Mouse (Mus musculus): ENCODE measurements around the gene Dph7. TPM values are rescaled to one million over a fixed set of nuclear protein-coding genes. Genes with fewer than 3 reads are reported as not detected.
"Not testable (repeated sequence)": the region's sequence is repeated elsewhere in the genome, so short reads cannot be mapped to it uniquely, and the experiment has no call there.

Dph7 gene
- polyA plus RNA-seq, 1 experiment from 2014 or later: 37.9 TPM

DNA sequence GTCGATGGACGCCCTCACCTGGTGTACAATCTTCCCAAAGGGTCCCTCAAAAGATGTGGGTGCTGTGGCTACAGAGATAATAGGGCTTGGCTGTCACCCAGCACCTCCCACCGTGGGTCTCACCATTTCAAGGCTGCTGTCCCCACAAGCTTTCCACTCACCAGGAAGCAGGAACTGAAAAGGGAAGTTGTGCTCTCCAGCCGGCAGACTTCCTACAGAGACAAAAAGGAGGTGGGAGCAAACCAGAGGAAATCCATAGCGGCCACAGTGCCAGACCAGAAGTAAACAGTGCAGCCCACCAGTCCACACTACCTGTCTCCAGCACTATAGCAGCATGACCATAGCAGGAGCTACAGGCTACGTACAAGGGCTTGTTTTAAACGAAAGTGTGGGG, 35.2 kb upstream of the Dph7 start:
- ATAC-seq (ENCODE audit: low FRiP score, low TSS enrichment) (no peak), DNase-seq (no peak)
- H3K4me2 ChIP-seq (ENCODE audit: low read length): no peak overlapping the region
- 0 out of 2 replicates have a peak, but pooled peaks cover 3% of the 10 kb centered on the region for H3K36me3 ChIP-seq (ENCODE audit: control insufficient read depth, insufficient read depth, low read length)
- 76% methylated on average over 7 of the region's 7 CpGs for WGBS
- no peak overlapping the region for H3K27ac ChIP-seq (replicated peaks; ENCODE audit: low read depth, low read length)
- H3K9me3 ChIP-seq (ENCODE audit: control insufficient read depth, low read length): no peaks in the 10 kb centered on the region
- no peaks in the 10 kb centered on the region for H3K27me3 ChIP-seq (ENCODE audit: control insufficient read depth, insufficient read depth, low read length)
- H3K4me3 ChIP-seq (replicated peaks; ENCODE audit: low read depth, low read length): no peak overlapping the region
- no peak overlapping the region for H3K9ac ChIP-seq (replicated peaks; ENCODE audit: low read length)
- no peaks in the 10 kb centered on the region for H3K4me1 ChIP-seq (ENCODE audit: control insufficient read depth, insufficient read depth, low read length)

DNA sequence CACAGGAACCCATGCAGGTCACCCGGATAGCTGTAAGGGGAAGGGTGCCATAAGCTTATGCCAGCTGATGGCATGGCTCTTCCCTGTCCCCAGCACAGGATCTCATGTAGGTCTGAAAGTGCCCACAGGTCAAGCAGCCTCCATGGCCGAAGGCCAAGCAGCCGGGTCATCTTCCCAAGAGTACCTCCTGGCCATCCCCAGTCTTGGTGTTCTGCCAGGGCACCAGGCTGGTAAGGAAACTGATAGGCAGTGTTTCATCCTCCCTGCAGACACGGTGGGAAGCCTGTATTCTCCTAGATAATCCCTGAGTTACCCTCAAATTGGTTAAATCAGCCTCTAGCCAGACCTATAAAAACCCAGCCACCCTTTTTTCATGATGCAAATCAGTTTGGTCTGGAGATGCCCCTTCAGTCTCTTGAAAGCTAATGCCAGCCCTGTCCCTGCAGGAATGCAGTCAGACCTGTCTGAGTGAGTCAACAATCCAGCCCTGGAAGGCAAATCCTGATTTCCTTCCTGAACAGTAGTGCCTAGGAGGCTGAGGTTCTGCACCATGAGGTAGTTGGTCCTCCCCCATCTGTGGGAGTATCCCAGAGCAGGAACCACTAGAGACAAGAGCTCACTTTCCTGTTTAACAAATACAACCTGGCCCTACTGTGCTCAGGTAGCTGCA, 34.3 kb upstream of the Dph7 start:
- 79% methylated on average over 4 of the region's 4 CpGs for WGBS
- 0 out of 2 replicates have a peak, but pooled peaks cover 3% of the 10 kb centered on the region for H3K36me3 ChIP-seq (ENCODE audit: control insufficient read depth, insufficient read depth, low read length)
- no peak for DNase-seq
- no peaks in the 10 kb centered on the region for H3K9me3 ChIP-seq (ENCODE audit: control insufficient read depth, low read length)
- H3K9ac ChIP-seq (replicated peaks; ENCODE audit: low read length): no peak overlapping the region
- H3K4me1 ChIP-seq (ENCODE audit: control insufficient read depth, insufficient read depth, low read length): no peaks in the 10 kb centered on the region
- H3K27me3 ChIP-seq (ENCODE audit: control insufficient read depth, insufficient read depth, low read length): no peaks in the 10 kb centered on the region
- H3K4me2 ChIP-seq (ENCODE audit: low read length): no peak overlapping the region
- no peak overlapping the region for H3K4me3 ChIP-seq (replicated peaks; ENCODE audit: low read depth, low read length)
- no peak for ATAC-seq (ENCODE audit: low FRiP score, low TSS enrichment)
- no peak overlapping the region for H3K27ac ChIP-seq (replicated peaks; ENCODE audit: low read depth, low read length)

DNA sequence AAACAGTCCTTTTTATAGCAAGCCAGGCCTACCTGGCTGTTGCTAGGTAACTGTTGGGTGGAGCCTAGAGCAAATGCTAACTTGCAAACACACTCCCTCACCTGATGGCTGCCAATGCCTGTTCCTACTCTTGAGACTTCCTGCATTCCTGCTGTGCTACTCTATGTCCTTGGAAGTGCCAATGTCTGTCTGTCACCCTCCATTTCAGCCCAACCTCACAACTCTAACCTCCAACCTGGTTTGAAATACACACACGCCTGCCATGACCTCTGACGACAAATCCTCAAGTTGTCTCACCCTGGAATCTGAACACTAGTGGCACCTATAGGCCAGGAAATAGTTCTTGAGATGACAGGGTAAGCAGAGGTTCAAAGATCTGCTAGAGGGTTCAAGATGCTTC, 33.1 kb upstream of the Dph7 start:
- Histone ChIP-seq H3K4me1 (ENCODE audit: control insufficient read depth, insufficient read depth, low read length) (peaks cover 6% of the 10 kb centered on the region), H3K36me3 (ENCODE audit: control insufficient read depth, insufficient read depth, low read length) (0 out of 2 replicates have a peak, but pooled peaks cover 3% of the 10 kb centered on the region), H3K4me3 (replicated peaks; ENCODE audit: low read depth, low read length) (no peak overlapping the region), H3K9ac (replicated peaks; ENCODE audit: low read length) (no peak overlapping the region), H3K27me3 (ENCODE audit: control insufficient read depth, insufficient read depth, low read length) (0 out of 2 replicates have a peak, but pooled peaks cover 1% of the 10 kb centered on the region), H3K4me2 (ENCODE audit: low read length) (no peak overlapping the region), H3K27ac (replicated peaks; ENCODE audit: low read depth, low read length) (no peak overlapping the region), H3K9me3 (ENCODE audit: control insufficient read depth, low read length) (no peaks in the 10 kb centered on the region)
- WGBS: 58% methylated on average over 2 of the region's 2 CpGs
- ATAC-seq (ENCODE audit: low FRiP score, low TSS enrichment) (no peak), DNase-seq (no peak)

DNA sequence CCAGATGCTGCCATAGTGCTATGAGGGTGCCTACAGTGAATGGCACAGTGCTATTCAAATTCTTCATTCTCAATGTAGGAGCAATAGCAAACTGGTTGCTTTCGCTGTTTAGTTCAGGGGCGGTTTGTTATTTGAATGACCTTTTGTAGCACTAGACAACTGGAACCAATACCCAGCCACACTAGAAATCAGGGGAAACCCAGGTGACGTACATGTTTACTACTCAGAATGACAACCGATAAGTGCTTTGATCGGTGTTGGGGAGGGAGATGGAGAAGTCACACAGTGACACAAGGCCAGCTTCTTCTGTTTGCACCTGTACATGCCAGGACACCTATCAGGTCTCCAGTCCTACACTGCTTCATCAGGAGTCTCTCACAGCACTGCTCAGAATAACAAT, 32.6 kb upstream of the Dph7 start:
- no peak overlapping the region for H3K4me3 ChIP-seq (replicated peaks; ENCODE audit: low read depth, low read length)
- H3K4me1 ChIP-seq (ENCODE audit: control insufficient read depth, insufficient read depth, low read length): peaks cover 11% of the 10 kb centered on the region
- no peak for DNase-seq
- 87% methylated on average over 5 of the region's 5 CpGs for WGBS
- H3K27me3 ChIP-seq (ENCODE audit: control insufficient read depth, insufficient read depth, low read length): 0 out of 2 replicates have a peak, but pooled peaks cover 3% of the 10 kb centered on the region
- H3K27ac ChIP-seq (replicated peaks; ENCODE audit: low read depth, low read length): no peak overlapping the region
- no peaks in the 10 kb centered on the region for H3K9me3 ChIP-seq (ENCODE audit: control insufficient read depth, low read length)
- no peak overlapping the region for H3K9ac ChIP-seq (replicated peaks; ENCODE audit: low read length)
- no peak overlapping the region for H3K4me2 ChIP-seq (ENCODE audit: low read length)
- 0 out of 2 replicates have a peak, but pooled peaks cover 3% of the 10 kb centered on the region for H3K36me3 ChIP-seq (ENCODE audit: control insufficient read depth, insufficient read depth, low read length)
- no peak for ATAC-seq (ENCODE audit: low FRiP score, low TSS enrichment)

DNA sequence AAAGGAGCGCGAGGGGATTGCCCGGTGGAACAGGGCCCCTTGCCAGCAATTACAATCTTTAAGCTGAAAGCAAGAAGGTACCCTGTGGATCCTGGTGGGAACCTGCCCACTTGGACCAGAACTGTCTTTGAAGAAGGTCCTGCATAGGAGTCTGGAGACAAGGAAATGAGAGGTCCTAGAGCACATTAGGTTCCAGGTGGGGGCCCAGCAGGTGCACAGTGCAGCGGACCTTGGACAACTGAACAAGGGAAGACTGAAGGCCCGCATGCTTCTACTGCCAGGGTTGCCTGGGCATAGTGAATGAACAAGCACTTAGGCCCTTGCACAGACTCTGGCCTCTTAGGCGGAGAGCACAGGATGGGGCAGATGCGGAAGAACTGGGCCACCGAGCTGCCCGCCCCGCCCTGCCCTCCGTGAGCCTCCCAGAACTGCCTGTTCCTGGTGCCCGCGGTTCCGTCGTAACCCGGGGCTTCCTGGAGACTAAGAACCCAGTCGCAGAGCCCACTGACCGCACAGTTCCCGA, 27.7 kb upstream of the Dph7 start:
- Histone ChIP-seq H3K9ac (replicated peaks; ENCODE audit: low read length) (peak overlapping the region; percentile 62), H3K4me1 (ENCODE audit: control insufficient read depth, insufficient read depth, low read length) (peaks cover 15% of the 10 kb centered on the region), H3K36me3 (ENCODE audit: control insufficient read depth, insufficient read depth, low read length) (no peaks in the 10 kb centered on the region), H3K4me3 (replicated peaks; ENCODE audit: low read depth, low read length) (peak overlapping the region; percentile 56), H3K4me2 (ENCODE audit: low read length) (peak overlapping the region; percentile 90), H3K27ac (replicated peaks; ENCODE audit: low read depth, low read length) (0 out of 2 replicates have a peak overlapping the region, but pooled peaks have one; percentile 45), H3K9me3 (ENCODE audit: control insufficient read depth, low read length) (no peaks in the 10 kb centered on the region), H3K27me3 (ENCODE audit: control insufficient read depth, insufficient read depth, low read length) (0 out of 2 replicates have a peak, but pooled peaks cover 7% of the 10 kb centered on the region)
- ATAC-seq (ENCODE audit: low FRiP score, low TSS enrichment): peak; percentile 62
- DNase-seq: peak; percentile 23
- WGBS: 3% methylated on average over 19 of the region's 19 CpGs

DNA sequence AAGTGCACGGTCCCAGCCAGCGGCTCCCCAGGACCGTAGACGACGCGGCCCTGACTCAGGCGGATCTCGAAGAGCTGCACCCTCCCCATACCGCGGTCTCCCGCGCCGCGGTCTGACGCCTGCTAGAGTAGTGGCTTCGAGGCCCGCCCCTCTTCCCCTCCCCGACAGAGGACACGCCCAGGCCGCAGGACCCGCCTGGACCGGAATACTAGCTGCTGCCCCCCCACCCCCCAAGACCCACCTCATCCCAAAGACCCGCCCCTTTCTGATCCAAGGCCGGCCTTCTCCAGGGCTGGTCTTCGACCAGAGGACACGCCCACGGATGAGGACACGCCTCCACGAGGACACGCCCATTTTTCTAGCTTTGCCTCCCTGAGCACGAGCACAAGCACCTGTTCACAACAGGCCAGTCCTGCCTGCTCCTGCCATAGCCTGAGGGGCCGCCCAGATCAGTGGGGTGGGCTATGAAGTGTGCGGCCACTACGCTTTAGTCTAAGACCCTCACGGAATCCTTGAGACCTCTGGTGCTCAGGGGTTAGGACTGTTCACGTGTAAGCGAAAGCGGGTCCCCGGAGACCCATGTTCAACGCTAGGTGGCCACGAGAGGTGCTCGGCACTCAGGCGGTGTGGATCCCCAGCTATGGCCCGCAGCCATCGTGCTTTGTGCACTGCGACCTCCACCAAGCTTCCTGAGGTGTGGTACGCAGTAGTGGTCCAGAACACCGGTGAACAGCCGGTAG, 27.0 kb upstream of the Dph7 start, which contains the start of gene Arrdc1:
Arrdc1 (minus strand) TSS at position 196 of the 740 bp plus-strand sequence.
- Histone ChIP-seq H3K9ac (replicated peaks; ENCODE audit: low read length) (peak within 1 kb of the TSS; percentile 62), H3K27me3 (ENCODE audit: control insufficient read depth, insufficient read depth, low read length) (0 out of 2 replicates have a peak, but pooled peaks cover 7% of the 10 kb centered on the region), H3K36me3 (ENCODE audit: control insufficient read depth, insufficient read depth, low read length) (no peaks in the 10 kb centered on the region), H3K9me3 (ENCODE audit: control insufficient read depth, low read length) (no peaks in the 10 kb centered on the region), H3K4me1 (ENCODE audit: control insufficient read depth, insufficient read depth, low read length) (peaks cover 15% of the 10 kb centered on the region), H3K4me3 (replicated peaks; ENCODE audit: low read depth, low read length) (peak within 1 kb of the TSS; percentile 56), H3K27ac (replicated peaks; ENCODE audit: low read depth, low read length) (0 out of 2 replicates have a peak within 1 kb of the TSS, but pooled peaks have one; percentile 45), H3K4me2 (ENCODE audit: low read length) (peak within 1 kb of the TSS; percentile 90)
- WGBS: under 1% methylated on average over 49 of the region's 49 CpGs
- DNase-seq (peak; percentile 87), ATAC-seq (ENCODE audit: low FRiP score, low TSS enrichment) (peak; percentile 90)

DNA sequence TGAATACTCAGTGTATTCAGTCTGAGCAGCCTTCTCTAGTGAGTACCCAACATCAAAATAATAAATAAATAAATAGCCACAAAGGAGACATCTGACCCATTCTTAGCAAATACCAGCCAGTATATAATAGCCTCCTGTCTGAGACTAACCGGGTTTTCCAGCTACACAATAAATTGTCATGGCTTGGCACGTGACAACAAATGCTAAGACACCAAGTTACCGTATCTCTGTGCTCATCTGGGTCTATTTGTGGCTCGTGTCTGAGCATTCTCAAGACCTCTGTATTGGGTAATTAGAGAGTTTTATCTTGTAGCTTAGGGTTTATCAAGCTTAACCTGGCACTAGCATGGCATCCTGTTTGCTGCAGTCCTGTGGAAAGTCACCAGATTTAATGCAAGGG, 20.1 kb upstream of the Dph7 start:
- H3K27me3 ChIP-seq (ENCODE audit: control insufficient read depth, insufficient read depth, low read length): no peaks in the 10 kb centered on the region
- H3K4me2 ChIP-seq (ENCODE audit: low read length): no peak overlapping the region
- H3K27ac ChIP-seq (replicated peaks; ENCODE audit: low read depth, low read length): no peak overlapping the region
- ATAC-seq (ENCODE audit: low FRiP score, low TSS enrichment): no peak
- H3K4me1 ChIP-seq (ENCODE audit: control insufficient read depth, insufficient read depth, low read length): no peaks in the 10 kb centered on the region
- no peak overlapping the region for H3K4me3 ChIP-seq (replicated peaks; ENCODE audit: low read depth, low read length)
- WGBS: 74% methylated on average over 4 of the region's 4 CpGs
- no peak overlapping the region for H3K9ac ChIP-seq (replicated peaks; ENCODE audit: low read length)
- H3K36me3 ChIP-seq (ENCODE audit: control insufficient read depth, insufficient read depth, low read length): no peaks in the 10 kb centered on the region
- no peak for DNase-seq
- no peaks in the 10 kb centered on the region for H3K9me3 ChIP-seq (ENCODE audit: control insufficient read depth, low read length)

DNA sequence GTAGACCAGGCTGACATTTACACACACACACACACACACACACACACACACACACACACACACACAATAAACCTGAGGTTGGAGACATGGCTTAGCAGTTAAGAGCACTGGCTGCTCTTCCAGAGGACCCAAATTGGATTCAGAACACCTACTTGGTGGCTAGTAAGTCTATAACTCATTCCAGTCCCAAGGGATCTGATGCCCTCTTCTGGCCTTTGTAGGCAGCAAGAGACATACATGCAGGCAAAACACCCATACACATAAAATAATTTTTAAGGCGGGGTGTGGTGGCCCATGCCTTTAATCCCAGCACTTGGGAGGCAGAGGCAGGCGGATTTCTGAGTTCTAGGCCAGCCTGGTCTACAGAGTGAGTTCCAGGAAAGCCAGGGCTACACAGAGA, 17.9 kb upstream of the Dph7 start:
- not testable (repeated sequence) for H3K9ac ChIP-seq (replicated peaks; ENCODE audit: low read length); H3K27ac ChIP-seq (replicated peaks; ENCODE audit: low read depth, low read length); H3K36me3 ChIP-seq (ENCODE audit: control insufficient read depth, insufficient read depth, low read length); H3K27me3 ChIP-seq (ENCODE audit: control insufficient read depth, insufficient read depth, low read length); H3K9me3 ChIP-seq (ENCODE audit: control insufficient read depth, low read length); H3K4me2 ChIP-seq (ENCODE audit: low read length); H3K4me1 ChIP-seq (ENCODE audit: control insufficient read depth, insufficient read depth, low read length); ATAC-seq (ENCODE audit: low FRiP score, low TSS enrichment); H3K4me3 ChIP-seq (replicated peaks; ENCODE audit: low read depth, low read length)
- 54% methylated on average over 2 of the region's 2 CpGs for WGBS
- DNase-seq: peak; percentile 49
